Mouse (Mus musculus): ENCODE measurements around the gene Pde4b. TPM values are rescaled to one million over a fixed set of nuclear protein-coding genes. Genes with fewer than 3 reads are reported as not detected.

Gene Pde4b
- polyA plus RNA-seq, 1 experiment from 2014 or later: 32.1 TPM

- no peak for ATAC-seq
- H3K4me3 ChIP-seq (replicated peaks; ENCODE audit: low read length): no peak overlapping the region
- H3K4me1 ChIP-seq (replicated peaks; ENCODE audit: control insufficient read depth, insufficient read depth, low read length): peaks cover 7% of the 10 kb centered on the region; the same call in 1 of the 2 replicates
- no peak overlapping the region for H3K27ac ChIP-seq (ENCODE audit: low read length)
- H3K27me3 ChIP-seq (replicated peaks; ENCODE audit: control insufficient read depth, insufficient read depth, low read length): no peaks in the 10 kb centered on the region
- H3K4me2 ChIP-seq (ENCODE audit: low read length): no peak overlapping the region
- WGBS: 87% methylated on average over 2 of the region's 2 CpGs
- no peaks in the 10 kb centered on the region for H3K9me3 ChIP-seq (ENCODE audit: control insufficient read depth, low read length)
- H3K9ac ChIP-seq (replicated peaks; ENCODE audit: low read depth, low read length): no peak overlapping the region
- no peaks in the 10 kb centered on the region for H3K36me3 ChIP-seq (ENCODE audit: control insufficient read depth, insufficient read depth)
Observed at GRCm38 (mm10) chr4:102621120-102621519, 533.8 kb downstream of the Pde4b start.

- H3K4me2 ChIP-seq (ENCODE audit: low read length): no peak overlapping the region
- no peaks in the 10 kb centered on the region for H3K36me3 ChIP-seq (ENCODE audit: control insufficient read depth, insufficient read depth)
- H3K4me1 ChIP-seq (replicated peaks; ENCODE audit: control insufficient read depth, insufficient read depth, low read length): peaks cover 7% of the 10 kb centered on the region; the same call in 1 of the 2 replicates
- no peaks in the 10 kb centered on the region for H3K27me3 ChIP-seq (replicated peaks; ENCODE audit: control insufficient read depth, insufficient read depth, low read length)
- no peaks in the 10 kb centered on the region for H3K9me3 ChIP-seq (ENCODE audit: control insufficient read depth, low read length)
- H3K27ac ChIP-seq (ENCODE audit: low read length): no peak overlapping the region
- H3K4me3 ChIP-seq (replicated peaks; ENCODE audit: low read length): no peak overlapping the region
- no peak overlapping the region for H3K9ac ChIP-seq (replicated peaks; ENCODE audit: low read depth, low read length)
- 41% methylated on average over 5 of the region's 5 CpGs for WGBS
- no peak; the same call in 1 of the 2 replicates for ATAC-seq
Observed at GRCm38 (mm10) chr4:102622977-102623376, 535.6 kb downstream of the Pde4b start.

GRCm38 (mm10) chr4:102623789-102624611 lies 536.7 kb downstream of the Pde4b start:
- ATAC-seq: no peak
- Histone ChIP-seq H3K27me3 (replicated peaks; ENCODE audit: control insufficient read depth, insufficient read depth, low read length) (no peaks in the 10 kb centered on the region), H3K4me3 (replicated peaks; ENCODE audit: low read length) (no peak overlapping the region), H3K4me2 (ENCODE audit: low read length) (no peak overlapping the region), H3K36me3 (ENCODE audit: control insufficient read depth, insufficient read depth) (no peaks in the 10 kb centered on the region), H3K9me3 (ENCODE audit: control insufficient read depth, low read length) (no peaks in the 10 kb centered on the region), H3K27ac (ENCODE audit: low read length) (no peak overlapping the region), H3K9ac (replicated peaks; ENCODE audit: low read depth, low read length) (no peak overlapping the region), H3K4me1 (replicated peaks; ENCODE audit: control insufficient read depth, insufficient read depth, low read length) (peaks cover 7% of the 10 kb centered on the region; the same call in 1 of the 2 replicates)
- 82% methylated on average over 4 of the region's 4 CpGs for WGBS

DNA sequence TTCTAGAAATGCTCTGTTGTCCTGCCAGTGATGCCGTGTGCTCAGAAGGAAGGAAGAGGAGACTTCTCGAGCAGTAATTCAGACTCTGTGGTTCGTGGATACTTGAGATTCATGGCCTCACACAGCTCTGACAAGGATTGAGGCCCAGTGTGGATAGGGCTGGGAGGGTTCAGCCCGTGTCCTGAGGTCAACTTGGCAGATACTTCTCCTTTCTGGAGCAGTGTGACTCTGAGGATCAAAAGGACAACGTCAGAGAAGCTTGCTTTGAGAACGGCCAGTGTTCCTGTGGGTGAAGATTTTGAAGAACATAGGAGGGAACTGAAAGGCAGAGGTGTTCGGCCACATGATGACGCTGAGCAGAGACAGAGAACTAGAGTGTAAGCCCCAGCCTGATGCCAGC lies 537.6 kb downstream of the Pde4b start:
- H3K4me3 ChIP-seq (replicated peaks; ENCODE audit: low read length): no peak overlapping the region
- 90% methylated on average over 8 of the region's 8 CpGs for WGBS
- H3K27ac ChIP-seq (ENCODE audit: low read length): no peak overlapping the region
- H3K9ac ChIP-seq (replicated peaks; ENCODE audit: low read depth, low read length): no peak overlapping the region
- H3K4me1 ChIP-seq (replicated peaks; ENCODE audit: control insufficient read depth, insufficient read depth, low read length): peaks cover 5% of the 10 kb centered on the region; the same call in 1 of the 2 replicates
- H3K4me2 ChIP-seq (ENCODE audit: low read length): no peak overlapping the region
- H3K27me3 ChIP-seq (replicated peaks; ENCODE audit: control insufficient read depth, insufficient read depth, low read length): no peaks in the 10 kb centered on the region
- H3K9me3 ChIP-seq (ENCODE audit: control insufficient read depth, low read length): no peaks in the 10 kb centered on the region
- H3K36me3 ChIP-seq (ENCODE audit: control insufficient read depth, insufficient read depth): no peaks in the 10 kb centered on the region
- no peak for ATAC-seq

DNA sequence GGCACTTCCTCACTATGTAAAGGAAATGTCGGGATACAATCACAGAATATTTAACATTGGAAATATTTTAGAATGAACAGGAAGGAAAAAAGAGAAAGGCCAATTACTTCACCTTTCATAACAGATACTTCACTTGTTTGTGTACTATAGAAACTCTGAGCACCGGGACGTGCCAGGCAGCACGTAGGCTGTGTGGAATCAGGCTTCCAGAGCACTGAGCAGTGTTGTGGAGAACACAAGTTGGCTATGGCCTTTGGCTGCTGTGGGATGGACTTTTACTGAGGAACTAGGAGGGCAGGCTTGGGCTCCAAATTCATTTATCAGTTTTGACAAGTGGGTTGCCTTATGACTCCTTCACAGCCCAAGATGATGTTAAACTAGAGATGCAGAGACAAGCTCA lies 540.5 kb downstream of the Pde4b start:
- Histone ChIP-seq H3K4me1 (replicated peaks; ENCODE audit: control insufficient read depth, insufficient read depth, low read length) (peaks cover 3% of the 10 kb centered on the region; the same call in 1 of the 2 replicates), H3K27ac (ENCODE audit: low read length) (no peak overlapping the region), H3K4me2 (ENCODE audit: low read length) (no peak overlapping the region), H3K9me3 (ENCODE audit: control insufficient read depth, low read length) (no peaks in the 10 kb centered on the region), H3K36me3 (ENCODE audit: control insufficient read depth, insufficient read depth) (no peaks in the 10 kb centered on the region), H3K27me3 (replicated peaks; ENCODE audit: control insufficient read depth, insufficient read depth, low read length) (no peaks in the 10 kb centered on the region), H3K9ac (replicated peaks; ENCODE audit: low read depth, low read length) (no peak overlapping the region), H3K4me3 (replicated peaks; ENCODE audit: low read length) (no peak overlapping the region)
- 81% methylated on average over 4 of the region's 4 CpGs for whole genome bisulfite sequencing
- ATAC-seq: no peak

DNA sequence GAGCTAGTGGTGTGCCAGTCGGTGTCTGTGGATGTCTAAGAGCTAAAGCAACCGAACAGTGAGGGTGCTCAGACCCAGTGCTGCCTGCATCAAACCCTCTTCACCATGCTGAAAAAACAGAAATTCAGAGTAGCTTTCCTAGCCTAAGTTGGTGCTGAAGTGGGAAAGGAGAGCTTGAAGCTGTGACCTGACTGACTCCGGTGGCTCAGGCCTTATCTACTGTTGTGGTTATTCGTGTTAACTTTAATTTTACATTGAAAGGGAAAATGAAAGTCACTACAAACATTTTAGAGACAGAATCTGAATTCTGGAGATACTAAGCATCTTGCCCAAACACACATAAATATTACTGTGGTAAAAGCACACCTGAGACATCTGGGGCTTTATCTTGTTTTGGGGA lies 542.3 kb downstream of the Pde4b start:
- no peak overlapping the region for H3K4me2 ChIP-seq (ENCODE audit: low read length)
- no peak overlapping the region for H3K4me3 ChIP-seq (replicated peaks; ENCODE audit: low read length)
- no peak for ATAC-seq
- no peaks in the 10 kb centered on the region for H3K9me3 ChIP-seq (ENCODE audit: control insufficient read depth, low read length)
- no peaks in the 10 kb centered on the region for H3K36me3 ChIP-seq (ENCODE audit: control insufficient read depth, insufficient read depth)
- no peaks in the 10 kb centered on the region for H3K27me3 ChIP-seq (replicated peaks; ENCODE audit: control insufficient read depth, insufficient read depth, low read length)
- no peak overlapping the region for H3K27ac ChIP-seq (ENCODE audit: low read length)
- H3K4me1 ChIP-seq (replicated peaks; ENCODE audit: control insufficient read depth, insufficient read depth, low read length): no peaks in the 10 kb centered on the region; the same call in 1 of the 2 replicates
- H3K9ac ChIP-seq (replicated peaks; ENCODE audit: low read depth, low read length): no peak overlapping the region
- WGBS: 87% methylated on average over 4 of the region's 4 CpGs

- no peaks in the 10 kb centered on the region for H3K27me3 ChIP-seq (replicated peaks; ENCODE audit: control insufficient read depth, insufficient read depth, low read length)
- no peak overlapping the region for H3K27ac ChIP-seq (ENCODE audit: low read length)
- no peak overlapping the region for H3K4me3 ChIP-seq (replicated peaks; ENCODE audit: low read length)
- H3K36me3 ChIP-seq (ENCODE audit: control insufficient read depth, insufficient read depth): no peaks in the 10 kb centered on the region
- no peak overlapping the region for H3K4me2 ChIP-seq (ENCODE audit: low read length)
- no peak overlapping the region for H3K9ac ChIP-seq (replicated peaks; ENCODE audit: low read depth, low read length)
- no peaks in the 10 kb centered on the region; the same call in 1 of the 2 replicates for H3K4me1 ChIP-seq (replicated peaks; ENCODE audit: control insufficient read depth, insufficient read depth, low read length)
- 62% methylated on average over 6 of the region's 6 CpGs for WGBS
- H3K9me3 ChIP-seq (ENCODE audit: control insufficient read depth, low read length): no peaks in the 10 kb centered on the region
- no peak for ATAC-seq
Observed at GRCm38 (mm10) chr4:102630261-102630660, 542.9 kb downstream of the Pde4b start.

- WGBS: 58% methylated on average over 3 of the region's 3 CpGs
- no peak overlapping the region for H3K4me3 ChIP-seq (replicated peaks; ENCODE audit: low read length)
- no peaks in the 10 kb centered on the region for H3K36me3 ChIP-seq (ENCODE audit: control insufficient read depth, insufficient read depth)
- H3K9ac ChIP-seq (replicated peaks; ENCODE audit: low read depth, low read length): no peak overlapping the region
- ATAC-seq: no peak
- H3K9me3 ChIP-seq (ENCODE audit: control insufficient read depth, low read length): no peaks in the 10 kb centered on the region
- no peaks in the 10 kb centered on the region; the same call in 1 of the 2 replicates for H3K4me1 ChIP-seq (replicated peaks; ENCODE audit: control insufficient read depth, insufficient read depth, low read length)
- H3K27ac ChIP-seq (ENCODE audit: low read length): no peak overlapping the region
- H3K4me2 ChIP-seq (ENCODE audit: low read length): no peak overlapping the region
- no peaks in the 10 kb centered on the region for H3K27me3 ChIP-seq (replicated peaks; ENCODE audit: control insufficient read depth, insufficient read depth, low read length)
Observed at GRCm38 (mm10) chr4:102631624-102632023, 544.3 kb downstream of the Pde4b start.

DNA sequence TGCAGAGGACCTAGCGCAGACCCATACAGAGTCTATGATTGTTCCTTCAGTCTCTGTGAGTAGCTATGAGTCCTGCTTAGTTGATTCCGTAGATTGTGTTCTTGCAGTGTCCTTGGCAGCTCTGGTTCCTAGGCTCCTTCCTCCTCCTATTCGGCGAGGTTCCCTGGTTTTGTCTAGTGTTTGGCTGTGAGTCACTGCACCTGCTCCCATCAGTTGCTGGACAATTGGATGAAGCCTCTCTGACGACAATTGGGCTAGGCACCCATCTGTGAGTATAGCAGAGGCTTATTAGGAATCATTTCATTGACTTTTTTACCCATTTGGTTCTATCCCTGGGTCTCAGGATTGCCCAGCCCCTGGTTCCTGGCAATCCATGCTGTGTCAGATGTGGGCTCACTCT lies 545.9 kb downstream of the Pde4b start:
- Histone ChIP-seq H3K36me3 (ENCODE audit: control insufficient read depth, insufficient read depth) (no peaks in the 10 kb centered on the region), H3K27me3 (replicated peaks; ENCODE audit: control insufficient read depth, insufficient read depth, low read length) (no peaks in the 10 kb centered on the region), H3K4me3 (replicated peaks; ENCODE audit: low read length) (no peak overlapping the region), H3K4me2 (ENCODE audit: low read length) (no peak overlapping the region), H3K27ac (ENCODE audit: low read length) (no peak overlapping the region), H3K9me3 (ENCODE audit: control insufficient read depth, low read length) (no peaks in the 10 kb centered on the region), H3K9ac (replicated peaks; ENCODE audit: low read depth, low read length) (no peak overlapping the region), H3K4me1 (replicated peaks; ENCODE audit: control insufficient read depth, insufficient read depth, low read length) (peaks cover 7% of the 10 kb centered on the region)
- ATAC-seq: no peak
- WGBS: 87% methylated on average over 5 of the region's 5 CpGs
